Mouse (Mus musculus) ovary, adult 18-20 months (tissue): Measurements from ENCODE around the gene Thada.

Experiments used
- DNase-seq: peaks from one replicate; pipeline ENCODE4 v3.0.0; 2022; ENCODE audit warnings: low spot score, mixed read lengths

Thada gene

DNA sequence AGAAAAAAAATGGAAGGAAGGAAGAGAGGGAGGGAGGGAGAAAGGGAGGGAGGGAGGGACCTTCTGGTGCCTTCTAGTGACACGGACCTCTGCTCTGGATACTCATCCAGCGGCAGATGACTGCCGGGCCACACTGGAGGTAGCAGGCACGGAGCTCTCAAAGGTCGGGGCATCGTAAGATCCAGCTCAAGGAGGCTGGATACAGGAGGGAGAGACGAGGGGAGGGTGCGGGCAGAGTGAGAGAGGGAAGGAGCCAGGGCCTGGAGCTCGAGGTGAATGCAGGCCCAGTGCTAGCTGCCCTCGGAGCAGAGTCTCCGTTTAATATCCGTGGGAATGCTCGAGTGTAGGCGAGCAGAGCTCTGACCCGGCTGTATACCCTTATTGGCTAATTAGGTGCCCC lies 307.1 kb downstream of the Thada start:
- no peak for DNase-seq

DNA sequence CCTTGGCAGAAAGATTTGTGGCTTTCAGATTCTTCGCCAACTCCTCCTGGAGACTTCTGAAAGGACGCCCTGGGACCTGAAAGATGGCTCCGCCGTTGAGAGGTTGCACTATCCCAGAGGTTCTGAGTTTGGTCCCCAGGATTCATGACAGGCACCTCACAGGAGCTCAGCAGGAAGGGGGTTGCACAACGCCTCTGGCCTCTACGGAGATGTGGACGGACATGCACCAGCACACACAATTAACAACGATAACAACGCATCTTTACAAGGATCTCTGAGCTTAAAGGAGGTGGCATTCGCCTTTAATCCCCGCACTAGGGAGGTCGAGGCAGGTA lies 307.6 kb downstream of the Thada start:
- no peak for DNase-seq

DNA sequence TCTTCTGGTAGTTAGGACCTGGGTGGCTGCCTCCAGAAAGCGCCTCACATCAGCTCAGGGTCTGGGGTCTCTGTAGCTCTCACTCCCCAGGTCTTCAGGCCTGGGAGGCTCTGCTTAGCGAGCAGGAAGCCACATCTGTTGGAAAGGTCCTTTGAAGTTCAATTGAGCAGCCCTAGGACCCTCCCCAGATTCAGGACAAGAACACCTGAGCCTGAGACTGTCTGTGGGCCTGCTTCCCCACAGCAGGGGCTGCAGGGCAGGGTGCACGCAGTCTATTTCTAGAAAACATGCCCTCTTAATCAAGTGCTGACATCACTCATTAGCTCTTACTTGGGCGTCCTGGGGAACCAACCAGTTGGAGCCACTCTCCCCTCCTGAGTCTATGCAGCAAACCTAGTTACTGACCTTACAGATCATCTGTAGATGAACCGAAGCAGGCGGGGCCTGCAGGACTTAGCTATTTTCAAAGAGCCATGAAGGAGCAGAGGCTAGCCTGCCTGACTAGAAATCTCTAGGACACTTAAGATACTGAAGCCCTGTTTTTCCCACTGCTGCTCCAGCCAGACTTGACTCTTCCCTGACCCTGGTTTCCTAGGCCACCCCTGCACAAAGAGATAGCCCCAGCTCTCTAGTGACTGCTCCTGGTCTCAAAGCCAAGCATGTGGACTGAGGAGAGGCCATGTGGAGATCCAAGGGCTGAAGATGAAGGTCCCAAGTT lies 308.1 kb downstream of the Thada start:
- no peak for DNase-seq

DNA sequence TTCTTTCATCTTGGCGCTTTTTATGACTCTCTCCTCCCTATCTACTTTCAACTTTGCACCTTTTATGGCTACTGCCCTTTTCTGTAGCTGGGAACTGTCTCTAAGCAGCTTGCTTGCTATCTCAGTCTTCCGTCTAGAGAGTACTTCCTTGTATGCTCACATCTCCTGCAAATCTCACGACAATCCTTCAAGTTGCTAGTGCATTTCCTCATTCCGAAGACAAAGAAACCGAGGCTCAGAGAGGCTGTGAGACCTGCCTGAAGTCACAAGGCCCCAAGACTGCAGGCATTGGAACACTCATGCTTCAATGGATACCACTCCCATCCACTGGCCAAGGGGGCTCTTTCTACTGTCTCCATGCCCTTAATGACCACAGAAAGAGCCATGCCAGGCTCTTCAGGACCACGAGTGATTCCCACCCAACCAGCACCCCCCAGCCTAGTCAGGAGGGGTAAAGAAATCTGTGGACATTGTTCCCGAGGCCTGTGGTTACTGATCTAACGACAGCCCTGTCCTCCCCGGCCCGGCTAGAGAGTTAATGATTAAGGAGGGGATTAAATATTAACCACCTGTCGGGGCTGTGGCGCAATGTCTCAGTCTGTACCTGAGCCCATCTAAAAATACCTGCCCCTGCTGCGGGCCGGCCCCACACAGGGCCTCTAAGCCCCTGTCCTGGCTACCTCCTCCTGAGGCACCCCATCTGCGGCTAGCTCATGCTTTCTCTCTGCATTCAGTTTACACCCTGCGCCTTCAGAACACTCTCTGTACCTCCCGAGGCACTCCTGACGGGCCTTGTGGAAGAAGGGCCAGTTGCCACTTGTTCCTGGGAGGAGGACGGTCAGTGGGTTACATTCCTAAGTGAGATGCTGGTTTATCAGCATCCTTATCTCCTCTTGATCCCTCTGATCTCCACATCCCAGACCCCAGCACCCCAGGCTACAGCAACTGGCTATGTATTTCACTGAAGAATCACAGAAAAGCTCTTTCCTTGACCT lies 309.0 kb downstream of the Thada start:
- DNase-seq, result no peak

DNA sequence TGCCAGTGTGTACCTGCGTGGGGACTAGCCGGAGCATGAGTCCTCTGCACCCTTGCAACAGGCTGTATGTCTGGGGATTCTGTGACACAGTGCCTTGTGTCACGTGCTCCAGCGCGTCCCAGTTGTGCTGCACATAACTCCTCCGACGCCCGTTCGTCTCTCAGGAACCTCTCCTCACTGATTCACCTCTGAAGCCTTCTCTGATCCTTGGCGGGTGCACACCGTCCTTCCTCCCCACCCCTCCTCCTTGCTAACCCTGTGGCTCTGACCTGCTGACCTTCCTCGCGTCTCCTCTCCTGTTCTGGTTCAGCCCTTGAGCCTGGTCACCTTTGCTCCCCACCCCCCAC lies 309.8 kb downstream of the Thada start:
- no peak for DNase-seq

DNA sequence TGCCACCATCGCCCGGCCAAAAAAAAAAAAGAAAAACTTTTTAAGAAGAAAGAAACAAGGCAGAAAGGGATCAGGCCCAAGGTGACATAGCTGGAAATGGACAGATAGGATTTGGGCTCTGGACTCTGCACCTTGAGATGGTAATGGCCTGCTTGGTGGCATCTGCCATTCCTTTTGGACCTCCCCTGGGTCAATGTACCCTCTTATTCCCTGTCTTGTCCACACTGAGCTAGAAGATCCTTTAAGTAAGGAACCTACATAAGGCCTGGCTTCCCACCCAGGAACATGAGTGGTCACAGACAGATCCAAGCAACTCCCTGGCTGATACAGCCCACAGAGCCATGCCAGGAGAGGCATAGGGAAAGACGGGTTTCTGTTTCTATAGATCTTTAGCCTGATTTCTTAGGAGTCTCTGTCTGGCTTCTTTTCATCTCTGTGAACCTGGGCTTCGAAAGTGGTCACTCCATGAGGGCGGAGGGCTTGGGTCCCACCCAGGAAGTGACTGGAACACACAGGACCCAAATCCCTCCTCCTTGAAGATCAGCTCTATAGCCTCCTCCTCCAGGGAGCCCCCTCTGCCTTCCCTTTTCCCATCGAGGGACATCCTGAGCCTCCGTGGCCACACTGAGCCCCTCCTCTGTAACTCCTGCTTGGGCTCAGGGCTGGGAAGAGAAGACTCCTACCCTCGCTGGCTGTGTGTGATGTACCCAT lies 310.3 kb downstream of the Thada start:
- no peak for DNase-seq

DNA sequence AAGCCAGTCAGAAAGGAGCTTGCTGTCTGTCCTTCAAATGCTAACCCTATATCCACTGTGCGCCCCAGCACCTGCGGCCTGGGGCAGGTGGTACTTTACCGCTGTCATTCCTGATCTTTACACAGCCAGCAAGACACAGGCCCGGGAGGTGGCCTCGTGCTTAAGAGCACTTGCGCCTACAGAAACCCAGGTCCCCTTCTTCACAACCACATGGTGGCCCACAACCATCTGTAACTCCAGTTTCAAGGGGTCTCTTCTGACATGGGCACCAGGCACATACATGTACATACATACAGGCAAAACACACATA lies 311.0 kb downstream of the Thada start:
- no peak for DNase-seq

DNA sequence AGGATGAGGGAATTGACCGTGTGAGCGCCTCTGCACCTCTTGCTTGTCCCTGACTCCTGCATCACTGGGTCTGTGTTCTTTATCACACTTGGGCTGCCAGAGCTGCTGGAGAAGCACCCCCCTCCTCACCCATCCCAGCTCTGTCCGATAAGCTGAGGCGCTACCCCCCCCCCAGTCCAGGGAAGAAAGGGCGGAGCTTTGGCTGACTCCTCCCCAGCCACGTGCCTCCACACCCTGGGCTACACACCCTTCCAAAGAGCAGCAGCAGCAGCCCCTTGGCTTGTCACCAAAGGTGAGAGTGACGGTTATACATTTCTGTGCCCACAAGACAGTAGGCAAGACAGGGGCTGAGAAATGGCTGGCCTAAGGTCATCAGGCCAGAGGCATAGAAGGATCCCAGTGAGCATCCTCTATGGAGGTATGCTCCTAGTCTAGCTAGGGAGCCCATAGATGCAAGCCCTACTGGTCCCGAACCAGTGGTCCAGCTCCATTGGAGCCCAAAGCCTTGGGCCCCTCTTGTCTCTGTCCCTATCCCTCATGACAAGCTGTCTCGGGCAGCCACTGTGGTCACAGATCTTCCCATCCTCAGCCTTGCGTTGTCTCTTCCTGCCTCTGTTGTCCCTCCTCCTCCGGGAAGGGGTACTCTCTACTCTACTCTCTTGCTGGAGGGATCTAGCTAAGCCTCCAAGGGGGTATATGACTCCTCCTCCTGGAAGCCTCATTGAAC lies 311.5 kb downstream of the Thada start:
- no peak for DNase-seq

DNA sequence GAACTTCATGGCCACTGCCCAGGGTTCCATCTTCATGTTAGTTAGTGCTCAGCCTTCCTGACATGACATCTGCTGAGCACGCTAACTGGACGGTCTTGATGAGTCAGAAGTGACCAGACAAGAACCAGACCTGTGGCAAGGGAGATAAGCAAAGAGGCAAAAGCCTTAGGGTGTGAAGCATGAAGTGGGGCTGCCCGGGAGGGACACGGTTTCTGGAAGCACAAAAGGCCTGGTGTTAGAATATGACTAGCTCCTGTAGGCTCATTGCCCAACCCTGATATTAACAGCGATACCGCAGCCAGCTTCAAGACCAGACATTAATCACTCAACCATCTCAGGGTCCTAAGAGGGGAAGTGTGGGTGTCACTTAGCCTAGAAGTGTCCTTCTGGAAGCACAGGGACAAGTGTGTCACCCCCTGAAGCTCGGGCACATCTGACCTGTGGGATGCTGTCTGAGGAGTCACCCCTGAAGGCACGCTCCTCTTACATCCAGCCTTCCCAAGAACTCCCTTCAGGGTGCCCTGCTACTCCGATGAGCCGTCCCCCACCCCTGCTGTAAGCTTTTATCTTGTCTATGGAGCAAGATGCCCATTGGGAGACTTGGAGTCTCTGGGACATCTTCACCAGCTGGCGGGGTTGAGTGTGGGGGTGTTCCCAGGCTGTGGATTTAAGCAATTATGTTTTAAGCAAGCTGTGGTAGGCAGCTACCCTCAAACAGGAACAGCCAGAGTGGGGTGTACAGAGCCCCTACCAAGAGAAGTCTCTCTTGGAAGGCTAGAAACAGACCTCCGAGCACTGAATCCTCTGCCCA lies 312.8 kb downstream of the Thada start:
- no peak for DNase-seq

DNA sequence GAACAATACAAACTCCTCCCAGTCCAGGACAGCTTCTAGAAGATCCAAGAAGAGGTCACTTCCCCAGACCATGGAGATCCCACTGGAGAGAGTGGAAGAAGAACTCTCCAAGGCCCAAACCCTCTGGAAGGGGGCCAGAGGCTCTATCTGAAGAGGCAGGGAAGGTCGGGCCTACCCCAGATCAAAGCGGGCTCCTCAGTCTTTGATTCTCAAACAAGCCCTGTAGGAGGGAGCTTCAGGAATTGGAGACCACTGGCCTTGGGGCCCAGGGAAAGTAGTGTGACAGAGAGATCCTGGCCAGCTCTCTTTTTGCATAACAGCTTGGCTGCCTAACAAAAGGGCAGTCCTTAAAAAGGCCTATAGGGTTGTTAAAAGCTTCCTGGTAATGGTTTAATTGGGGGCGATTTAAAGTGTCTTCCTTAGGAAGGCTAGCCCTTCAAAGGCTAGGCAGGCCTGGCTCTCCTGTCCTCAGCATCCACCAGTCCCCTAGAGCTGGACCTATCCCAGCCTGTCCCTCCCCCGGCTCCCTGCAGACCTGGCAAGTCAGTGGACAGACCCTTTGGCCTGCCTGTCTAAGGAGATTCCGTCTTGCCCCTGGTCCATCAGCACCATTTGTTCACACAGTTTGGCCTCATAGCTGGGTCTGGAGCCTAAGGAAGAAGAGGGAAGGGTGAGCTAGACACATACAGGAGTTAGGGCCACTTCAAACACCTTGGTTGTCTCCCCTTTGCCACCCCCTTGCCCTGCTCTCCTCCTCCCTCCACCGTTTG lies 313.6 kb downstream of the Thada start:
- peak; percentile 49 for DNase-seq

DNA sequence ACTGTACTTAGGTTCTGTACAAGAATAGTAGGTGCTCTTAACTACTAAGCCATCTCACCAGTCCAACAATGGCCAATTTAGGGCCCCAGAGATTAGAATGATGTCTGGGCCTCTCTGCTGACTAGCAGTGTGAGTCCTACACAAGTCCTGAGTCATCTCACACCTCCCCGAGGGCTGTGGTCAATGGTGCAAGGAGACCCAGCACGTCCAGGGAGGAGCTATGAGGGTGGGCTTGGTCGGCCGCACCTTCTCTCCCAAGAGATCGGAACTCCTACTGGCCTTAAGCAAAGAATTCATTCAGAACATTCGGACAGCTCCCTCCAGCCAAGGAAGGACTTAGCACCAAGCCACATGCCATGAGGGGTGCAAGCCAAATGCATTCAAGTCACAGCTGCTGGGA lies 314.7 kb downstream of the Thada start:
- no peak for DNase-seq

DNA sequence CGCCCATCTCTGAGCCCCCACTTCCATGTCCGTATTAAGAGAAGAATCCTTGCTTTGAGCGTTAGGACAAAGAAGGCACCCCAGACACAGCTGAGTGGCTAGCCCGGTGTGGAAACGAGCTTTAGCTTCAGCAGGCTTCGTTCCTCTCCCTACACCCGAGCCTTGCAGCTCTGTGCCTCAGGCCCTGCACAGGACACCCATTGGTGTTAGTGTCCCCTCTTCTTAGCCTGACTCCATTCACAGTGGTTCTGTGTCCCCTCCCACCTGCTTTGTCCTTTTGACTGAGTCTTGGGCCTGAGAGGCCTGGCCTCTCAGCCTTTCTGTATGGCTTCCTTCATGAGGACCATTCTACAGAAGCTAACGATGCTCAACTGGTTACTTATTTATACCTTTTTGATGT lies 315.7 kb downstream of the Thada start:
- no peak for DNase-seq

DNA sequence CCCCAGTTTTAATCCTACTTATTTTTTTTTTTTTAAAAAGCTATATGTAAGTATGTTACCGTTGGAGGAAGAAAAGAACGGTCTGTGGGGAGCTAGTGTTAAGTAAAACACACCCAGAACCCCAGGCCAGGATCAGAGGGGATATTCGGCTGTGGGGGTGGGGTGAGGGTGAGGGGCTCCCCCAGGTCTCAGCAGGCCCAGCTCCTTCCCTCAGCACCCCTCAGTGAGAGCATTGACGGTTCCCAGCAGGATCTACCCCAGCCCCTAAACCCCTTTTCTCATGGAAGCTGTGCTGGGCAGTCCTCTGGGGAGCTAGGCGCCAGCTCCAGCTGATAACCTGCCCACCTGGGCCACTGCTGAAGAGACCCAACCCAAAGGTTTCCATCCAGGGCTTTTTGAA lies 316.4 kb downstream of the Thada start:
- DNase-seq, result no peak

DNA sequence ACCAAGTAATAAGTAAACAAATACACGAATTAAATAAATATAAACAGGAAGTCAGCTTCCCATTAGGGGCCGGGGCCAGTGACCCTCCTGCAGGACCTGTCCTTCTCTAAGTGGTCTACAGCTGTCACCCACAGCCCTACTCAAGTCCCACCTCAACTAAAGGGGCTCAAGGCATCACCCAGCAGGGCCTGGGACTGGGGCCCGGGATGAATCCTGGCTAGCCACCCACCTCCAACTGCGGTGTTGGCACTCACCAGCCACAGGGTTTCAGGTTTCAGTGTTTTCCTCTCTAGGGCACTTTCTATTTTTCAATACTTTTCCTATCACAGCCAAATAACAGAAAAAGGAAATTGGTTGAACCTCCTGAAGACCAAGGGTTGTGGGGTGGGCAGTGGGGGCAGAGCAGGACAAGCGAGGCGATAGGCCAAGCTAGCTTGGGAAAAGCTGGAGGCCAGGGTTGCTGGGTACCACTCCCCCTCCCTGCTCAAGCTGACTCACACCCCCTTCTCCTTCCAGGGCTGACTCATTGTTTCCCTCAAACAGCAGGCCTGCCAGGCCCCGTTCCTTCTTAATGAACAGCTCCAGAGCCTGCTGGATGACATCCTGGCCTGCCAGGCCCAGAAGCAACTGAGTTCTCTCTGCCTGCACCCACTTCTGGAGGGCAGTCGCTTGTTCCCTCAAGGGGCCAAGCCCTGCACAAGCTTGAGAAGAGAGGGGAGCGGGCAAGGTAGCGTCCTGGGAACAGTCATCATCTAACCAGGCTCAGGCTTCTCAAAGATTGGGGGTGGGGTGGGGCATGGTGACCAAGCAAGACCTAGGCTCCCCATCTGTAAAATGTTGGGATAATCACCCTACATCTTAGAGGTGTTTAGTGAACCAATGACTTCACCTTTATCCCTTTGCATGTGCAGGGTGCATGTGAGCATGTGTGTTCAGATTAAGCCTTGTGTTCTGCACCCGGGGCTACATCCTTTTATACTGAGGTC lies 317.2 kb downstream of the Thada start:
- peak; percentile 82 for DNase-seq

DNA sequence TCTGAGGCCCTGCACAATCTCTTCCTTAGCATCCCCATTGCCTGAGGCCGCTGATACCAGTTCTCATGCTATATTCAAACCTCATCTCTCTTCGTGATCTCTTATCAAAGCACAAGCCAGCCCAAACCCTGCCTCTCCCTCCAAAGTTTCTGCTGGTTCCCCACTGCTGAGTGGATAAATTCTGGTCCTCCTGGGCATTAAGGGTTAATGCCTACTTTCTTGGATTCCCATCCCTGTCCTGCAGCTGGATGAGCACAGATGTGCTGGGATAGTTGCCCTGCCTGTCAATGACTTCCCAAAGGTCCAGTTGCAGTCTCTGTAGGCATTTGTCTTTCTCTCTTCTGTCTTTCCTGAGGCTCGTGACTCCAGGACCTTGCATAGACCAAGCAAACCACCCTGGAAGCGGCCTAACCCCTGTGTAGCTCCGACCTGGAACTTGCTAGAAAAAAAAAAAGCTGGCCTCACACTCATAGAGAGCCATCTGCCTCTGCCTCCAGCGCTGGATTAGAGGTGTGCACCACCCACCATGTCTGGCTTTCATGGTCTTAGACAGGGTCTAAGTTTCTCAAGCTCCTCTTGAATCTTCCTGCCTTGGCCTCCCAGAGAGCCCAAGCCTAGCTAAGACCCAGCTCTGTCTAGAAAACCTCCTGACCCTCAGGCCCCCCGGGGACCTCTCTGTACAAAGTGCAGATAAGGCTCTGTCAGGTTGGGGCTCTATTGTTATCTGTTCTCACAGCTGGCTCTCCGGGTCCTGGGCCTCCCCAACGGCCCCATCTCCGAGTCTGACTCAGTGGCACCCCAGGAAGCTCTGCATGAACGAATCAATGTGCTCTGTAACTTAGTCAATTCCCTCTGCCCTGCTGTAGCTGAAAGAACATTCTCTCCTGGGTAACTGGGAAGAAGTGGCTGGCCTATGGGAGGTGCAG lies 318.6 kb downstream of the Thada start:
- DNase-seq, result no peak

DNA sequence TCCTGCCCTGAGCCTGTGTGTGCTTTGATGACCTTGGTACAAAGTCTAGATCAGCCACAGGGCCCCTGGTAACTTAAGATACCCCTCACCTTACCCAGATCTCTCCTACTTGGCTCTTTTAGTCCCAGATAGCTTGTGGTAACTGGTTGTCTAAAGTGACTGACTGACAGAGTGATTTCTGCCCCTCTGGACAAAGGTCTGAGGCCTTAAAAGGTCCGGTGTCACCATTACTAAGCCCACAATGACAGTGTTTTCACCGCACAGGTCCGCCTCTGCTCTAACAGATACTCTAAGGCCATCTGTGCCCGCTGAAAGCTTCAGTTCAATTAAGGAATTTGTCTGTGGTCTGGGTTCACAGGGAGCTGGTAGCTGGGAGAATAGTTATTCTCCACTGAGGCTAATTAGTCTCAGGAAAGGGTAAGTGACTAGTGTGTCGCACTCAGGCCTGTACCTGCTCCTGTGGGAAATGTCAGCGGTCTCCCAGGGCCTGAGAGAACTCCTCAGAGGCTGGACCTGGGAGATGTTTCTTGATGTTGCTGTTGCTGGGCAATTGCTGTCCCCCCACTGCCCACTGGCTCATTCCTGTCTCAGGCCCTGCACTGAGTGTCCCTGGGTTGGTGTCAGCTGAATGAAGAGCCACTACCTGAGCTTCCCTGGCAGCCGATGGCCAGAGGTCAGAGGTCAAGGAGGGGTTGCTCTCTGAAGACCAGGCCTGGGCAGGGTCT lies 319.4 kb downstream of the Thada start:
- DNase-seq, result no peak

DNA sequence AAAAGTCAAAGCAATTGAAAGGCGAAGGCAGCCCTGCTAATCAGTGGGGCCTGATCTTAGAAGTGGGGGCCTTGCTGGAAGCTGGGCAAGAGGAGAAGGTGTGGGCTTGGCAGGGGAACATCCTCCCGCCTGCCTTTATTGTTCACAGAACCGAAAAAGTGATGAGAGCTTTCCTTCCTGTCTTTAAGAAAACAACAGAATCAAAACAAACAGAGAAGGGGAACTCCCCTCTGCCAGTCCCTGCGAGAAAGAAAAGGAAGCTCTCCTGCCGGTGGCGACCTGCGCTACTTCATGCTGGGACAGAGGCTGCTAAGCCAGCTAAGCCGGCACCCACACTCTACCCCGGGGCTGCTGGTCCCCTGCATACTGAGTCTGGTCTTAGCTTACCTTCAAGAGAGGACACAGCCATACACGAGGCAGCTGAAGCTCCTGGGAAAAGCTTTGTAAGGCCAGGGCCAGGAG lies 320.1 kb downstream of the Thada start:
- DNase-seq, result no peak
